Mouse (Mus musculus) layer of hippocampus, postnatal 36 days (tissue): ENCODE results near the gene Acvr2b. TPM values are rescaled to one million over a fixed set of nuclear protein-coding genes. Genes with fewer than 3 reads are reported as not detected.
"Not testable (repeated sequence)": the region's sequence is repeated elsewhere in the genome, so short reads cannot be mapped to it uniquely, and the experiment has no call there.

Experiments used
- DNase-seq, 2 experiments: peaks; one replicate each; pipeline ENCODE4 v3.0.0; 2022
- total RNA-seq, 2 experiments: library from RNA; stranded (reverse); gene quantifications; 2 replicates each; pipeline ENCODE4 v1.2.3; 2021

The Acvr2b gene
- total RNA-seq, result 10 to 100 TPM; 13.8 to 14.7 TPM

- peak; percentile 90 to 91 for DNase-seq
These were observed at the start of gene Acvr2b for GRCm38 (mm10) chr9:119401801-119402214. Acvr2b (plus strand) TSS chr9:119402118.

DNA sequence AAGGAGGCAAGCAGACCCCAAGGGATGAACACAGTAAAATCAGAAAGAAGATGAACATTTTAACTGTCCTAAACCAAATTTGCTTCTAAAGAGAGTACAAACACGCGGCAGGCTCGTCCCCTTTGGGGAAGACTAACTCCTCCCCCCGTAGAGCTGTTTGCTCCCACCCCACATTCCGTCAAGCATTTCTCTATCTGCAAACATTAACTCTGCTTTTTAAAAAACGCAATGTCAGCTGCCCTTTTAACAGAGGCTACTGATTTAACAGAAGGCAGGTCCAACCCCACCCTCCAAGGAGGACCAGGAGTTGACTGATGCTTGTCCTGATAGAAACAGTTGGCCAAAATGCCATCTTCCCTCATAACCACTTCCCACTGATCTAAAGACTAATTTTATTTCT lies 48.0 kb upstream of the Acvr2b start:
- DNase-seq, result no peak

GRCm38 (mm10) chr9:119355943-119356342 lies 46.0 kb upstream of the Acvr2b start:
- no peak for DNase-seq

DNA sequence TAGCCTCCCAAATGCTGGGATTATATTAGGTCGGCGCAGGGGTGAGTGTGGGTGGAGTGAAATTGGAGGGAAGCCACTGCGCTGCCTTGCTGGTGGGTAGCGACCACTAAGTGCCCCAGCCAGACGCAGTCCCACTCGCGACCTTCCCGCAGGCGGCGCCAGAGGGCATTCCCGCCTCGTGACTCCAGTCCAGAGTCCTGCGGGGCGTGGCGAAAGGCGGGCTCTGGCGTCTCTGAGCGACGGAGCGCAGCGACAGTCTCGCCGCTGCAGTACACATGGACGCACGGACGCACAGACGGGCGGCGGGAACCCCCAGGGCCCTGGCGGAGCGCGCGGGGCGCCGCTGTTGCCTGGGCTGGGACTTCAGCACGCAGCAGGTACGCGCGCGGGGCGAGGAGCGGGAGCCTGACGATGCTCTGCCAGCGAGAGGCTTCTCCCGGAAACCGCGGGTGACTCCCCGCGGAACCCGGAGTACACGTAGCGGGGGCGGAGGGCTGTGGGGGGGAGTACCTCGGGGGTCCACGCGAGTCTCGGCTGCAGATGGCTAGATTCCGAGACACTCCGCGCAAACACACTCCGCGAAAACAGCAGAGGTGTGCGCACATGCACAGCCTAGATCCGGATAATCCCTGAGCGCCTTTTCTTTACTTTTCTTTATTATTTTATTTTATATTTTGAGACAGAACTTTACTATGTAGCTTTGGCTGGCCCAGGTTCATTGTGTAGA lies 44.4 kb upstream of the Acvr2b start, which contains the start of gene Xylb:
TSS of gene Xylb (plus strand) at position 51 of the 727 bp plus-strand sequence.
- peak; percentile 83 to 84 for DNase-seq

GRCm38 (mm10) chr9:119358058-119358429 lies 43.9 kb upstream of the Acvr2b start:
- no peak for DNase-seq

- DNase-seq, result no peak
These were observed 40.5 kb upstream of the Acvr2b start for GRCm38 (mm10) chr9:119361416-119361815.

DNA sequence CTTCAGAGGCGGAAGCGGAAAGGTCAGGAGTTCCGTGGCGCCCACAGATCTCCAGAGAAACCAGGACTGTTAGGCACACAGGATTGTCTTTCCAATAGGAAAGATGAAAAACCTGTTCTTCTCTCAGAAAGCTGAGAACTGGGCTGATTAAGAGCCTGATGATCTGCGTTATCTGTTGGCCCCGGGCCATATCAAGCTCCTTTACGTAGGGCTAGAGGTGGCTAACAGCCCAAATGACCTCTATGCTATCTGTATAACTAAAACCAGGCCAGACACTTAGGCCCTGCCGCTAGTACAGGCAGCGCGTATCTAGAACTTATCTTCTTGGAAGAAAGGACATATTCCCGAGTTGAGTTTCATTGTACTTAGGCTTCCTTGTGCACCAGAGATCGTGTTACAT lies 38.7 kb upstream of the Acvr2b start:
- no peak for DNase-seq

GRCm38 (mm10) chr9:119365284-119365683 lies 36.6 kb upstream of the Acvr2b start, which contains the start of gene Slc22a14:
Slc22a14 (minus strand) TSS chr9:119365553.
- no peak for DNase-seq

DNA sequence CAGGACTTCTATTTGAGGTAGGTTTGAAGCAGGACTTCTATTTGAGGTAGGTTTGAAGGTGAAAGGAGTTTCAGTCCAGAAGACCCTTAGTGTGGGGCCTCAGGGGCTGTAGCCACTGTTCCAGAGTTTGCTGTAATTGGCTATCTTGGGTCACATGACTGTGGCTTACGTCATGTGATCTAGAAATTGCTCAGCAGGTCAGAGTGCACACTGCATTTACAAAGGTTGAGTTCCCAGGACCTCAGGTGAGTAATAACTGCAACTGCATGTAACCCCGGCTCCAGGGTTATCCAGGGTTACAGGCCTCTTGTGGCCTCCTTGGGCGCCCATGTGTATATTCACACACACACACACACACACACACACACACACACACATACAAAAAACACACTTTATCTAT lies 33.6 kb upstream of the Acvr2b start:
- DNase-seq, result no peak

DNA sequence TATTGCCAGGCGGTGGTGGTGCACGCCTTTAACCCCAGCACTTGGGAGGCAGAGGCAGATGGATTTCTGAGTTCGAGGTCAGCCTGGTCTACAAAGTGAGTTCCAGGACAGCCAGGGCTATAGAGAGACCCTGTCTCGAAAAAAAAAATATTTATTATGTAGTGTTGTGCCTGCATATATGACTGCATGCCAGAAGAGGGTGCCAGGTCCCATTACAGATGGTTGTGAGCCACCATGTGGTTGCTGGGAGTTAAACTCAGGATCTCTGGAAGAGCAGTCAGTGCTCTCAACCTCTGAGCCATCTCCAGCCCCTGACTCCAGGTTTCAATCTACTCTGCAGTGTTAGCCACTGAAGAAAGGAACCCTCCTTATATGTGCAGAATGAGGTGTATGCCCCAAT lies 31.1 kb upstream of the Acvr2b start:
- not testable (repeated sequence) for DNase-seq

DNA sequence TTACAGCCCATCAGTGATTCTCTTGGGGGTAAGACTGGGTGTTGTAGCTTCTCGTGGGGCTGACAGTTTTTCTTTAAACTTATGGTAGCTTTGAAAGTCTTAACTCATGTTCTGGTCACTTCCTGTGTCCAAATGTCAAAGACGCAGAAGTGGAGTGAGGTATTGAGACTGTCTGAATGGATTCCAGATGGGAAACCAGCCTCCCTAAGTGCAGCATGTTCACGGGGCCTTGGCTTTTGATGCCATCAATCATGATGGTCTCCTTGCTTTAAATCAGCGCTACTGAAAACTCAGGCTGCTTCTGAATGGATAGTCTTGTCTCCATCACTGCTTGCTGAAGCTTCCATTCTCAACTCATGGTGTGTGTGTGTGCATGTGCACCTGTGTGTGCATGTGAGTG lies 30.7 kb upstream of the Acvr2b start:
- DNase-seq, result no peak

- no peak for DNase-seq
These were observed 26.9 kb upstream of the Acvr2b start for GRCm38 (mm10) chr9:119375008-119375407.

DNA sequence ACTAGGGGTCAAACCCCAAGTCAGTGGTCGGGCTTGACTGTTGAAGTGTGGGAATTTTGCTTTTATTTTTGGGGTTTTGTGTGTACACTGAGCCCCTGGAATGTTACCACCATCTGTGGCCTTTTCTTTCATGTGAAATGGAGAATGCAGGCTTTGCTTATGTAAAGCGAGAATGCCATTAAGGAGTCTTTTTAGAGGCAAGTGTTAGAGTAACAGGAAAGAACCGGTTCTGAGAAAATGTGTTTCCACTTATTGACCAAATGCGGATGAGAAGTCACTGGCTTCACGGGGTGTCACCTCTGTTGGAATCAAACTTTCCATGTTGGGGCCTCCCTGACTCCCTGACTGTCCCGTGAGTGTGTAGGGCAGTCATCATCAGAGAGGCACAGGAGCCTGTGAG lies 26.4 kb upstream of the Acvr2b start:
- no peak for DNase-seq

- DNase-seq, result no peak
These were observed 23.7 kb upstream of the Acvr2b start for GRCm38 (mm10) chr9:119378231-119378630.

DNA sequence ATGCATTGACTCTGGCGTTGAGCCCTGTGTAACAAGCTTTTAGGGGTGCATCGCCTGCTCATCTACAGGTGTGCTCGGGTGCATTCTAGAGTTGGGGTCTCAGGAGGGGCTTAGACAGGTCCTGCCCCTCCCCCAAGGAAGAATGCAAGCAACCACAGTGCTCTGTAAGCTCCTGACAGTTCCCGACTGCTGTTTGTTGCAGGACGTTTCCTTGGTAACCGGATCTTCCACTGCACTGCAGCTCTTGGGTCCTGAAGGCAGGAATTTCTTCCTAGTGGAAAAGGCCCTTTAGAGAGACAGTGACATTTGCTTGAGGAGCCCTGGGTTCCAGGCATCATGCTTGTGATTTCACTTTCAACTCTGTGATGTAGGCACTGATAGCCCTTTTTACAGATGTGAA lies 19.3 kb upstream of the Acvr2b start:
- DNase-seq, result peak; percentile 9 to 21

- DNase-seq, result no peak
These were observed 13.0 kb upstream of the Acvr2b start for GRCm38 (mm10) chr9:119388956-119389355.

DNA sequence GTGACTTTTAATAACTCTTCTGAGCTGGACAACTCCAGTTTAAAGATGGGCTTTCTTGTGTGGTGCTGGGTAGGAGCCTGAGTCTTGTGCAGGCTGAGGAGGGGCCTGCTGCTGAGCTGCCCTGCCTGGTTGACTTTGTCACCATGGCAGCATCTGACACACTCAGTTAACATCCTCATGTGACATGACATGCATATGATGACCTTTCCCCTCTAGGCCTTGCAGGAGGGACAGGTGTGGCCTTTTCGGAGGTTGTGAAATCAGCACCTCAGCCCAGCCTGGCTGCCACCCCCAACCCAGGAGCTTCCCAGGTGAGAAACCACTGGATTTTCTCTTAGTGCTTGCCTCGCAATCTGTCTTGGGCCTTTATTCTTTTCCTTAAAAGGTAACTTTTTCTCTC lies 11.7 kb upstream of the Acvr2b start:
- DNase-seq, result no peak

GRCm38 (mm10) chr9:119394808-119395207 lies 7.1 kb upstream of the Acvr2b start:
- no peak for DNase-seq

GRCm38 (mm10) chr9:119401351-119401750 lies 567 bp upstream of the Acvr2b start:
- no peak for DNase-seq

DNA sequence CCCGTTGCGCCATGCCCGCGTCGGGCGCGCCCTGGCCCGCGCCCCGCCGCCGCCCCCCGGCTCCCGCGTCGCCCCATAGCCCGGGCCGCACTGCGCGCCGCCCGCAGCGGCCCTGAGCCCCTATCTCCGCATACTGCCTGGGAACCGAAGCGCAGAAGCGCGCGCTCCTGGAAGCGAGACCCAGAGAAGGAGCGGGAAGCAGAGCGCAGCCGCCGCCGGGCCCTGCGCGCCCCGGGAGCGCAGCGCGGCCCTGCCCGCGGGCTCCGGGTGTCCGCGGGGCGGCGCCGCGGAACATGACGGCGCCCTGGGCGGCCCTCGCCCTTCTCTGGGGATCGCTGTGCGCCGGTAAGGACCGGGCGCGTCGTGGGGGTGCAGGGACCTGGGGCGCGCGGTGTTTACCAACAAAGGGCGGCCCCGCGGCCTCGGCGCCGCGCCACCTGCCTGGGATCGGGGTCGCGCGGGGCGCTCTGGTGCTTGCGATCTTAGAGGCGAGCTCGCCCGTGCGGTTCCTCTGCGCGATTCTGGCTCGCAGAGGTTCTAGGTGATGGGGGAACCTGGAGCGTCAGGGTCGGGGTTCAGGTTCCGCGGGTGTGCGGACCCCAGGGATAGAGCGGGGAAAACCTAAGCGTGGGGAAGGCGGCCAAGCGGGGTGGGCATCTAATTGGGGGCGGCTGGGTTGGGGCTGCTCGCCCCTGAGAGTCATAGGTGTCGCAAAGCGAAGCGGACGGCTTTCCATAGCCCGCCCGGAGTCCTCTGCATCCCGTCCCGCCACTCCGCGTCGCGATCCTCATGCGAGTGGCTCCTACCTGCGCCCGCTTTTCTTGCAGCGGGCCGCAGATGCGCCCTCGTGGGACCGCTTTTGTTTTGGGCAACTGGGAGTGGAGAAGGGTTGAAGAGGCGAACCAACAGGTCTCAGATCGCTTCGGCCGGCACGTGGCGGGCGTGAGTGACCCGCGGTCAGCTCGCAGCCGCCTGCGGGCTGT lies 626 bp downstream of the Acvr2b start:
- DNase-seq, result peak; percentile 54 to 66

DNA sequence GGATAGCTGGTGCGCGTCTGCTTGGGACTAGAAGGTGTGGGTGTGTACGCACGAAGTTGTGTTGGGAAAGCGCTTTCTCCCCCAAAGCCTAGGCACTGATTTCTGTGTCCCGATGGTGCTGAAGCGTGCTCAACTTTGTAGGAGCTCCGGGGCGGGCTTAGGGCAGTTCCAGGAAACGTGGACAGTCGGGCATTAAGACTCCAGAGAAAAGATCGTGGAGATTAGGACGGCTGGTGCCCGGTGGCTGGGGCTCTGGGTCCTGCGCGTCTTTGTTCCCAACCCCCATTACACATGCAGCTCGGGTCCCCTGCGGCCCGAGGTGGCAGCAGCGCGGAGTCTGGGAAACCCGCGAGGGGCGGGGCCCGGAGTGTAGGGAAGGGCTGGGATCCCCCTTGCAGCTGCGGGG lies 1.3 kb downstream of the Acvr2b start:
- peak; percentile 31 to 37 for DNase-seq

DNA sequence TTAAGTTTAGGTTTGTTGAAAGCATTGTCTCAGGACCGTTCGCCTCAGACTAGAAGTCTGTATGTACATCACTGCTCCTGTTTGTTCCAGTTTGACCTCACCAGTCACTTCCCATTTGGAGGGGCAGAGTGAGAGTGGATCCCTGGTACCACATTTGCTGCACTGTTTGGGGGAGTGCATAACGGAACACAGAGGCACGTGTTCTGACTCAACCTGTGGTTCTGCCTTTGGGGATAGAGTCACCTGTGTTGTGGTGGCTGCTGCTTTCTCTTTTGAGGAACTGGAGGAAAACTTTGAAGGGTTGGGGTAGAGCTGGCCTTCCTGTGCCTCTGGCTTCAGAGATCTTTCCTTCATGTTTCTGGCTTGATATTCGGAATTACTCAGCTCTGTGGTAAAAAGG lies 2.2 kb downstream of the Acvr2b start:
- DNase-seq, result no peak

- DNase-seq, result no peak
These were observed 6.0 kb downstream of the Acvr2b start for GRCm38 (mm10) chr9:119407884-119408283.
